9 mouse cellular contexts compared by ENCODE assay signal in genomic region chr9:123237739-123238138, GRCm38 (mm10). TPM values are rescaled to one million over a fixed set of nuclear protein-coding genes. Genes with fewer than 3 reads are reported as not detected.
DNase-seq lines count a peak whose midpoint lies in the region; ATAC-seq lines count a peak whose summit lies in the region.
"Had no signal": no experiment of that assay in that cellular context is flagged by ENCODE, and none has a peak within 500 bp of the region (broad histone marks: within the 10 kb centered on the region; RNA-seq: fewer than 3 reads in every experiment).

No protein-coding gene starts in this region.

- no peaks in the 10 kb centered on the region for H3K9me3 ChIP-seq in lung, embryonic 15.5 days
- H3K9me3 ChIP-seq in midbrain, embryonic 10.5 days (replicated peaks), result no peaks in the 10 kb centered on the region
- H3K9me3 ChIP-seq: midbrain, embryonic 12.5 days had no signal

- no peak overlapping the region for H3K4me3 ChIP-seq in lung, embryonic 15.5 days
- no peak overlapping the region for H3K4me3 ChIP-seq in midbrain, embryonic 10.5 days
- H3K4me3 ChIP-seq: midbrain, embryonic 12.5 days had no signal

- intact Hi-C loops in gastrocnemius, postnatal 14 days (cut with DNase I; ENCODE audit: low total_unique reads), result no loop called here

- DNase-seq in thymus, postnatal 36 days, result peak; percentile 6 to 14
- no peak for DNase-seq in thymus, postnatal 25 days
- DNase-seq in gastrocnemius, postnatal 14 days, result peak; percentile 49
- peak; percentile 32 for DNase-seq in kidney, adult 11 months
- no peak for DNase-seq in midbrain, embryonic 10.5 days (ENCODE audit: low spot score)
- DNase-seq in natural killer cell, adult 2 months (ENCODE audit: low spot score in 2 of 2), result no peak
- no peak for DNase-seq in spleen, postnatal 10 days (ENCODE audit: low spot score in 2 of 2)

- ATAC-seq in lung, embryonic 15.5 days (ENCODE audit: borderline replicate concordance, extremely low read depth, low FRiP score, low TSS enrichment), result peak; percentile 79

- H3K36me3 ChIP-seq in lung, embryonic 15.5 days, result no peaks in the 10 kb centered on the region
- H3K36me3 ChIP-seq in midbrain, embryonic 10.5 days, result no peaks in the 10 kb centered on the region
- H3K36me3 ChIP-seq: midbrain, embryonic 12.5 days had no signal

- H3K4me2 ChIP-seq in lung, embryonic 15.5 days, result no peak overlapping the region
- H3K4me2 ChIP-seq: midbrain, embryonic 12.5 days had no signal

- H3K9ac ChIP-seq in lung, embryonic 15.5 days, result no peak overlapping the region
- H3K9ac ChIP-seq: midbrain, embryonic 12.5 days had no signal

- peak overlapping the region; percentile 82 for H3K27ac ChIP-seq in lung, embryonic 15.5 days
- H3K27ac ChIP-seq in midbrain, embryonic 10.5 days (replicated peaks), result no peak overlapping the region
- H3K27ac ChIP-seq: midbrain, embryonic 12.5 days had no signal

- peaks cover 32% of the 10 kb centered on the region for H3K4me1 ChIP-seq in lung, embryonic 15.5 days
- peaks cover 16% of the 10 kb centered on the region for H3K4me1 ChIP-seq in midbrain, embryonic 10.5 days

- H3K27me3 ChIP-seq in lung, embryonic 15.5 days, result no peaks in the 10 kb centered on the region
- H3K27me3 ChIP-seq in midbrain, embryonic 10.5 days (ENCODE audit: low read depth, poor library complexity, severe bottlenecking), result no peaks in the 10 kb centered on the region
- H3K27me3 ChIP-seq: midbrain, embryonic 12.5 days had no signal

- WGBS in lung, embryonic 15.5 days, result 33% methylated on average over 2 of the region's 2 CpGs
- 28% methylated on average over 2 of the region's 2 CpGs for WGBS in midbrain, embryonic 10.5 days

RNA-seq across cellular contexts. Expression of gene Cdcp1, which starts 21.9 kb away (rescaled TPM):
- not detected for total RNA-seq in gastrocnemius, postnatal 14 days (2021)
- 10.8 and 11.8 TPM in 2 replicates for polyA plus RNA-seq in lung, embryonic 15.5 days (2015; fragmentation: Nextera tagmentation; extraction: Ambion mirVana)
- polyA plus RNA-seq in midbrain, embryonic 10.5 days (2016; fragmentation: Nextera tagmentation; extraction: Ambion mirVana), result 0.47 and 0.48 TPM in 2 replicates

RNA-seq across cellular contexts. Expression of gene Tmem158, which starts 22.8 kb away (rescaled TPM):
- total RNA-seq in gastrocnemius, postnatal 14 days (2021), result 1 to 10 TPM; 3.1 to 5.2 TPM
- polyA plus RNA-seq in lung, embryonic 15.5 days (2015; fragmentation: Nextera tagmentation; extraction: Ambion mirVana), result 17.3 and 19.1 TPM in 2 replicates
- polyA plus RNA-seq in midbrain, embryonic 10.5 days (2016; fragmentation: Nextera tagmentation; extraction: Ambion mirVana), result 4.8 and 5.4 TPM in 2 replicates

Comparison
In these comparisons a context has a peak if more than half of its experiments do, and no peak if none do; other contexts are left out.
1. DNase-seq: peak in thymus, postnatal 36 days (2 of 2), gastrocnemius, postnatal 14 days (single experiment) and kidney, adult 11 months (single experiment); none in thymus, postnatal 25 days (single experiment), midbrain, embryonic 10.5 days (single experiment), natural killer cell, adult 2 months (0 of 2) and spleen, postnatal 10 days (0 of 2).